Mouse (Mus musculus): ENCODE measurements at regions not wholly inside any gene's neighbourhood (a gene's known extent, or its start where the extent isn't known, plus 50 kb on each side); places are given as distances from the start of the nearest gene placed in this dataset.

DNA sequence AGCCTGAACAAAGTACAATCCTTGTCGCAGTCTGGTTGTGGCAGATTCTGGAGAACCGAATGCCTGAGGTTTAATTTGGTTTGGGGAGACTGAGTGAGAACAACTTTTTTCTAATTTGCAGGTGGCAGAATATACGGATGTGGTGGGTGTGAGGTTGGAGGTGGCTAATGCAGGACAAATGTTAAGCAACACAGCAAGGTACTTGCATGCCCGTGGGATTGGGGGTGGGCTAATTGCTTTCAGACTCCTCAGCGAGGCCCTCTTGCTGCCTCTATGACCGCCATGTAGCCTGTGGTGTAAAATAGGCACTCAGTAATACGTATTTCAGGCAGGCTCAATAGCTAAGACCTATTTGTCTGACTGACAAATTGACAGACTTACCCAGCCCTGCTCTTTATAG lies 109.4 kb upstream of the Frg1 start:
- DNase-seq (ENCODE audit: low spot score in 2 of 2): no peak

DNA sequence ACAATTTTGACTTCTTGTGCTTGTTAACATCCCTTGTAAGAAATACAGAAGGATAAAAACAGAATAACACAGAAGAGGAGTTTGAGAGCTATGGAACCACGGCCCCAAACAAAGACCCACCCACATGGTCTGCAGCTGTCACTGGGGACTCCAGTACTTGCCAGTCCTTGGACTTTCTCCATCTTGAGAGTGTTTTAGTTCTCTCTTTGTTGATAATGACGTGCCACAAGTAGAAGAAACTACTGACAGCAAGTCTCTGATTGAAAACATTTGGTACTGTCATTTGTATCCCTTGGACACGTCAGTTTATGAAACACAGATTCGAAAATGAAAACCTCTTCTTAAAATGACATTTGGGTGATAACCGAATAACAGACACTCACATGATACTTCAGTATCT lies 68.3 kb upstream of the Frg1 start:
- DNase-seq (ENCODE audit: low spot score in 2 of 2): no peak

DNA sequence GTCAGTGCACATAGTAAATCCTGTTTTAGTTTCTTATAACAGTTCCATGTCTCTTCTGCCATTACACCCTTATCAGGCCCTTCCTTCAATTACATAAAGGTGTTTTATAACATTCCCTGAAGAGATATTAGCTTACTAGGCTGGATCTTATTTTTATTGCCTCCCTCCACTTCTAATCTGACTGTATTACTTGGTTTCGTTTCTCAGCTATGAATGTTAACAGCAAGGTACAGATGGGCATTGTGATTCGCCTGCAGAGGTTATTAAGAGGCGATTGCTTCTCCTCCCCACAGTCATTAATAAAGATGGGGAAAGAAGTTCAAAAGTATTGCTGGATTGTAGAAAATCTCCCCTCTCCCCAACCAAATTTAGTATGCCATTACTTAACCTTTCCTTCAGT lies 66.4 kb upstream of the Frg1 start:
- DNase-seq (ENCODE audit: low spot score in 2 of 2): no peak

DNA sequence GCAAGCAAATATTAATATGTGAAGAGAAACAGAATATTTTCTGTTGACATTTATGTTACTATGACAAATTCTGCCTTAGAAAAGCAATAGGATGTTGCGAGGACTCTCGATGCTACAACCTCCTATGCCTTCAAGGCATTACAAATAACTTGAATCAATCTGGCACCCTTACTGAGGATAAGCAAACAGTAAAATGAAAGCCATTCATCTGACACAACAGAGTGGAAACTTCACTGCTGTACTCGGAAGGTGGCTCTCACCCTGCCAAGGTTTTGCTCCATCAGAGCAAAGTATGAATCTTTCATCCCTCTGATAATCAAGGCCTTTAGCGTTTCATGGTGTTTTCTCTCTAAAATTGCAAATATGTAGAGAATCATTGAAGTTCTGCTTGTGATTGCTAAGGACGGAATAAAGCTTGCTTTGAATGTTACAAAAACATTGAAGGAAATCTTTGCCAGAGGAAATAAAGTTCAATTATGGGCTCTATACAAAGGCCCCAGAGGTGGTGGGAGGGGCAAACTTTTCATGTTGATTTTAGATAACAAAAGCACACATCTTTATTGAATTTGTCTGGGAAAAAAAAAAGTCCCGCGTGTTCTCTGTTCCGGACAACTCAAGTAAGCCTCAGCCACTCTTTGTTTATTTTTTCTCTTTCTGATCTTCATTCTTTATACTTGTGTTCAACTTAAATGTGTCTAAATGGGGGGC lies 56.3 kb upstream of the Frg1 start:
- no peak for DNase-seq (ENCODE audit: low spot score in 2 of 2)

DNA sequence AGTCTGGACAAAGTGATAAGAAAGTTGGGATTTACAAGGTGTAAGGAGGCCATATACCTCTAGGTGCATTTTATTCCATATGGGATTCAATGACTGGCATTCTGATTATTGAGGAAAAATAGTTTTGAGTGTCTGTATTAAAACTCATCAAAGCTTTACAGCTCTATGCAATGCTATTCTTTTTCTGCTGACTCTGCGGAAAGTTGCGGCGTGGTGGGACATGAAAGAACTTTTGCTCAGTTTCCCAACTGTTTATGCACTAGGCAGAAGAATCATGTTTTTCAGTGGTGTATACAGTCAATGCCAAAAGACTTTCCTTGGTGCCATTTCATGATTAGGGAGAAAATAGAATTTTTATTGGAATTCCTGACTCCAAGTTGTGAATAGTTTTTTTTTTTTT lies 55.4 kb upstream of the Frg1 start:
- no peak for DNase-seq (ENCODE audit: low spot score in 2 of 2)

Data from layer of hippocampus, postnatal 14 days (tissue).